Mouse (Mus musculus) testis, postnatal 14 days (tissue): ENCODE results near the gene Pld6.

Experiments used
- DNase-seq: peaks from one replicate; pipeline ENCODE4 v3.0.0; 2021; ENCODE audit warnings: low spot score

The Pld6 gene

GRCm38 (mm10) chr11:59787199-59787781, at the start of gene Pld6:
Gene Pld6 (minus strand): TSS chr11:59787645.
- DNase-seq, result peak; percentile 90

- DNase-seq, result no peak
Measured at GRCm38 (mm10) chr11:59821625-59822024, 34.2 kb upstream of the Pld6 start.

GRCm38 (mm10) chr11:59817916-59818315, 30.5 kb upstream of the Pld6 start:
- DNase-seq, result no peak

- no peak for DNase-seq
Measured at GRCm38 (mm10) chr11:59815482-59816065, 28.1 kb upstream of the Pld6 start.

- DNase-seq, result no peak
Measured at GRCm38 (mm10) chr11:59814936-59815335, 27.5 kb upstream of the Pld6 start.

- no peak for DNase-seq
Measured at GRCm38 (mm10) chr11:59814311-59814710, 26.9 kb upstream of the Pld6 start.

- DNase-seq, result no peak
Measured at GRCm38 (mm10) chr11:59813276-59813675, 25.8 kb upstream of the Pld6 start.

- DNase-seq, result no peak
Measured at GRCm38 (mm10) chr11:59811211-59811610, 23.8 kb upstream of the Pld6 start.

- DNase-seq, result no peak
Measured at GRCm38 (mm10) chr11:59810480-59811158, 23.2 kb upstream of the Pld6 start.

GRCm38 (mm10) chr11:59809670-59810474, 22.4 kb upstream of the Pld6 start, which contains the start of gene Flcn:
Gene Flcn (minus strand): TSS chr11:59810016.
- peak; percentile 83 for DNase-seq

- DNase-seq, result no peak
Measured at GRCm38 (mm10) chr11:59809071-59809669, 21.7 kb upstream of the Pld6 start.

- no peak for DNase-seq
Measured at GRCm38 (mm10) chr11:59808170-59808960, 20.9 kb upstream of the Pld6 start.

- no peak for DNase-seq
Measured at GRCm38 (mm10) chr11:59805656-59806055, 18.2 kb upstream of the Pld6 start.

GRCm38 (mm10) chr11:59805256-59805655, 17.8 kb upstream of the Pld6 start:
- DNase-seq, result no peak

GRCm38 (mm10) chr11:59804409-59805110, 17.1 kb upstream of the Pld6 start:
- no peak for DNase-seq

- no peak for DNase-seq
Measured at GRCm38 (mm10) chr11:59803516-59803915, 16.1 kb upstream of the Pld6 start.

- DNase-seq, result no peak
Measured at GRCm38 (mm10) chr11:59801881-59802280, 14.4 kb upstream of the Pld6 start.

GRCm38 (mm10) chr11:59800412-59800811, 13.0 kb upstream of the Pld6 start:
- no peak for DNase-seq

GRCm38 (mm10) chr11:59793390-59793789, 5.9 kb upstream of the Pld6 start:
- no peak for DNase-seq

GRCm38 (mm10) chr11:59789311-59789710, 1.9 kb upstream of the Pld6 start:
- no peak for DNase-seq
